Mouse (Mus musculus) embryonic facial prominence, embryonic 11.5 days (tissue): Measurements from ENCODE around the gene Dffb. TPM values are rescaled to one million over a fixed set of nuclear protein-coding genes. Genes with fewer than 3 reads are reported as not detected.

Experiments
- ATAC-seq: fragments of 200-750 bp; cut with Nextera tagmentation; replicated peaks from 2 replicates; pipeline ENCODE4 v1.8.0; 2017; ENCODE audit warnings: low read depth; ENCODE audit not compliant: insufficient number of reproducible peaks, low FRiP score, low TSS enrichment
- DNase-seq: peaks from one replicate; pipeline ENCODE4 v3.0.0-alpha.2; 2015; ENCODE audit warnings: low spot score
- H3K27ac ChIP-seq: fragments of 300-500 bp; sonication (generic); replicated peaks from 2 replicates; pipeline ENCODE4 v1.5.1; 2014; ENCODE audit warnings: mild to moderate bottlenecking, low read depth, low read length, control low read depth
- H3K27me3 ChIP-seq: fragments of 300-500 bp; sonication (generic); 2 replicates; pipeline ENCODE4 v1.6.1; 2014; ENCODE audit warnings: mild to moderate bottlenecking, low read length, moderate library complexity, mixed read lengths; ENCODE audit not compliant: control insufficient read depth, insufficient read depth
- H3K36me3 ChIP-seq: fragments of 300-500 bp; sonication (generic); replicated peaks from 2 replicates; pipeline ENCODE4 v1.6.1; 2014; ENCODE audit warnings: low read depth, mild to moderate bottlenecking, low read length, moderate library complexity, mixed read lengths; ENCODE audit not compliant: control insufficient read depth, insufficient read depth
- H3K4me1 ChIP-seq: fragments of 300-500 bp; sonication (generic); 2 replicates; pipeline ENCODE4 v1.6.1; 2014; ENCODE audit warnings: low read length, mixed read lengths; ENCODE audit not compliant: control insufficient read depth, insufficient read depth
- H3K4me2 ChIP-seq: fragments of 300-500 bp; sonication (generic); 2 replicates; pipeline ENCODE4 v1.6.1; 2014; ENCODE audit warnings: low read depth, mild to moderate bottlenecking, control low read depth, low read length, moderate library complexity
- H3K4me3 ChIP-seq: fragments of 300-500 bp; sonication (generic); 2 replicates; pipeline ENCODE4 v1.5.1; 2014; ENCODE audit warnings: low read depth, low read length, control low read depth
- H3K9ac ChIP-seq: fragments of 300-500 bp; sonication (generic); replicated peaks from 2 replicates; pipeline ENCODE4 v1.6.1; 2014; ENCODE audit warnings: mild to moderate bottlenecking, control low read depth, low read length
- H3K9me3 ChIP-seq: fragments of 300-500 bp; sonication (generic); replicated peaks from 2 replicates; pipeline ENCODE4 v1.6.1; 2016; ENCODE audit warnings: mild to moderate bottlenecking, low read length, inconsistent platforms, mixed read lengths; ENCODE audit not compliant: control insufficient read depth
- WGBS: fragments of 180-500 bp; shearing (Covaris S2); extraction: QIAGEN DNeasy Blood & Tissue Kit; methylation state at CpG from one replicate; pipeline ENCODE4 v1.1.7; 2014; 5-methylcytosine and 5-hydroxymethylcytosine counted together
- polyA plus RNA-seq: library from polyadenylated mRNA; unstranded; fragments of >200 nt; fragmentation: Nextera tagmentation; extraction: Ambion mirVana; gene quantifications from 2 replicates; pipeline ENCODE4 v1.2.1, GENCODE M21; 2014

The Dffb gene
- polyA plus RNA-seq, 1 experiment from 2014 or later, result 12.8 TPM

- DNase-seq (no peak), ATAC-seq (no peak)
- Histone ChIP-seq H3K36me3 (peaks cover 7% of the 10 kb centered on the region), H3K4me1 (no peaks in the 10 kb centered on the region; the same call in 1 of the 2 replicates), H3K4me3 (no peak overlapping the region), H3K27me3 (no peaks in the 10 kb centered on the region), H3K9me3 (no peaks in the 10 kb centered on the region), H3K27ac (no peak overlapping the region), H3K4me2 (no peak overlapping the region), H3K9ac (no peak overlapping the region)
- WGBS, result 91% methylated on average over 11 of the region's 11 CpGs
Observed at GRCm38 (mm10) chr4:153980470-153980869, 5.5 kb upstream of the Dffb start.

GRCm38 (mm10) chr4:153979243-153979642 is 4.3 kb upstream of the Dffb start:
- H3K36me3 ChIP-seq, result peaks cover 4% of the 10 kb centered on the region; the same call in 1 of the 2 replicates
- H3K9ac ChIP-seq, result no peak overlapping the region
- H3K4me3 ChIP-seq, result no peak overlapping the region
- H3K27ac ChIP-seq, result no peak overlapping the region
- DNase-seq (no peak), ATAC-seq (no peak)
- no peaks in the 10 kb centered on the region for H3K9me3 ChIP-seq
- 91% methylated on average over 10 of the region's 10 CpGs for WGBS
- no peaks in the 10 kb centered on the region; the same call in 1 of the 2 replicates for H3K4me1 ChIP-seq
- no peak overlapping the region for H3K4me2 ChIP-seq
- no peaks in the 10 kb centered on the region for H3K27me3 ChIP-seq

GRCm38 (mm10) chr4:153975768-153976167 is 842 bp upstream of the Dffb start:
- H3K4me1 ChIP-seq, result no peaks in the 10 kb centered on the region; the same call in 1 of the 2 replicates
- H3K27me3 ChIP-seq, result no peaks in the 10 kb centered on the region
- no peak for ATAC-seq
- WGBS, result 40% methylated on average over 6 of the region's 6 CpGs
- no peak overlapping the region for H3K27ac ChIP-seq
- peak overlapping the region; percentile 94 for H3K4me3 ChIP-seq
- no peaks in the 10 kb centered on the region for H3K9me3 ChIP-seq
- no peak for DNase-seq
- peak overlapping the region; percentile 32; the same call in 1 of the 2 replicates for H3K9ac ChIP-seq
- H3K4me2 ChIP-seq, result peak overlapping the region; percentile 67
- no peaks in the 10 kb centered on the region; the same call in none of the 2 replicates for H3K36me3 ChIP-seq

- H3K4me1 ChIP-seq, result no peaks in the 10 kb centered on the region; the same call in 1 of the 2 replicates
- peak; percentile 14 for DNase-seq
- under 1% methylated on average over 33 of the region's 33 CpGs for WGBS
- H3K4me2 ChIP-seq, result peak overlapping the region; percentile 67
- H3K27ac ChIP-seq, result no peak overlapping the region
- no peaks in the 10 kb centered on the region for H3K9me3 ChIP-seq
- no peaks in the 10 kb centered on the region for H3K27me3 ChIP-seq
- no peaks in the 10 kb centered on the region; the same call in none of the 2 replicates for H3K36me3 ChIP-seq
- ATAC-seq, result peak; percentile 47
- peak overlapping the region; percentile 94 for H3K4me3 ChIP-seq
- peak overlapping the region; percentile 90 for H3K9ac ChIP-seq
Observed at GRCm38 (mm10) chr4:153975292-153975662, 351 bp upstream of the Dffb start.

GRCm38 (mm10) chr4:153968063-153968462 is 6.9 kb downstream of the Dffb start:
- H3K27me3 ChIP-seq, result no peaks in the 10 kb centered on the region
- no peak for ATAC-seq
- DNase-seq, result no peak
- H3K9ac ChIP-seq, result no peak overlapping the region
- H3K36me3 ChIP-seq, result no peaks in the 10 kb centered on the region; the same call in none of the 2 replicates
- H3K4me3 ChIP-seq, result no peak overlapping the region
- H3K4me1 ChIP-seq, result no peaks in the 10 kb centered on the region
- H3K27ac ChIP-seq, result no peak overlapping the region
- H3K4me2 ChIP-seq, result no peak overlapping the region
- H3K9me3 ChIP-seq, result no peaks in the 10 kb centered on the region
- 81% methylated on average over 2 of the region's 2 CpGs for WGBS

DNA sequence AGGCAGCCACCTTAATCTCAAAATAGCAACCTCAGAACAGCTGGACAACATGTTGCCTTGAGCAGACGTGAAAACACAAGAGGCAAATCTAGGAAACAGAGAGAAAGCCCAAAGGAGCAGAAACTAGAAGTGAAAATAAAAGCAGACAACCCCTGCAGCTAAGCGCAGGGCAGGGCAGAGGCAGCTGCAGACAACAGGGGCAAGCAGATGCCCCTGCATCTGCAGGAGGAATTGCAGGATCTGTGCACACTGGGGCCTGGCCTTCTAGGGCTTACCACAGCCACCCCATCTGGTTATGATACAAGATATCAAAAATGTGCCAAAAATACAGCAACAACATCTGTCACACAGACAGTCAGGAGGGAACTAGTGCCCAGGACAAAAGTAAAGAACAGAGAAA is 7.4 kb downstream of the Dffb start:
- no peak overlapping the region for H3K4me2 ChIP-seq
- no peak overlapping the region for H3K9ac ChIP-seq
- no peaks in the 10 kb centered on the region; the same call in none of the 2 replicates for H3K36me3 ChIP-seq
- H3K4me3 ChIP-seq, result no peak overlapping the region
- DNase-seq, result no peak
- no peak overlapping the region for H3K27ac ChIP-seq
- H3K4me1 ChIP-seq, result no peaks in the 10 kb centered on the region
- ATAC-seq, result no peak
- WGBS, result 90% methylated on average over 2 of the region's 2 CpGs
- H3K9me3 ChIP-seq, result no peaks in the 10 kb centered on the region
- no peaks in the 10 kb centered on the region for H3K27me3 ChIP-seq

DNA sequence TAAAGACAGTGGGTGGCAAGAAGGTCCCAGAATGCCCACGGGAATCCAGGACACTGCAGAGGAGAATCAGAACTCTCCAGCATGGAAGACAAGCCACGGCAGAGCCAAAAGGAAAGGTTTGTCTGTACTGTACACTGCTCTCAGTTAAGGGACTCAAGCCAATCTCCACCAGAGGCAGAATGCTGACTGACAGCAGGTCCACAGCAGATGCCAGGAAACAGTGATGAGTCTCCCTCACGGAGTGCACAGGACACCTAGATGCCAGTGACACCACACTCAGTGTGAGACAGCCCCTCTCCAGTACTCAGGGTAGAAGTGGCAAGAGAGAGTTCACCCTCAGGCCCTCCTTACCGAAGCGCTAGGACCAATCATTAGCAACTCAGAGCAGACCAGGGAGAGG is 8.3 kb downstream of the Dffb start:
- no peak overlapping the region for H3K4me2 ChIP-seq
- DNase-seq, result no peak
- WGBS, result 80% methylated on average over 5 of the region's 5 CpGs
- H3K9ac ChIP-seq, result no peak overlapping the region
- H3K4me1 ChIP-seq, result no peaks in the 10 kb centered on the region
- H3K36me3 ChIP-seq, result no peaks in the 10 kb centered on the region; the same call in none of the 2 replicates
- H3K9me3 ChIP-seq, result no peaks in the 10 kb centered on the region
- H3K27ac ChIP-seq, result no peak overlapping the region
- H3K4me3 ChIP-seq, result no peak overlapping the region
- ATAC-seq, result no peak
- no peaks in the 10 kb centered on the region for H3K27me3 ChIP-seq

GRCm38 (mm10) chr4:153962631-153963030 is 12.3 kb downstream of the Dffb start:
- Histone ChIP-seq H3K4me1 (no peaks in the 10 kb centered on the region), H3K9ac (no peak overlapping the region), H3K4me3 (no peak overlapping the region), H3K9me3 (no peaks in the 10 kb centered on the region), H3K27ac (no peak overlapping the region), H3K27me3 (no peaks in the 10 kb centered on the region), H3K36me3 (peaks cover 5% of the 10 kb centered on the region), H3K4me2 (no peak overlapping the region)
- 85% methylated on average over 7 of the region's 7 CpGs for WGBS
- ATAC-seq, result no peak
- no peak for DNase-seq
